Mouse (Mus musculus) stomach, embryonic 15.5 days (tissue): Measurements from ENCODE around the gene Serping1. TPM values are rescaled to one million over a fixed set of nuclear protein-coding genes. Genes with fewer than 3 reads are reported as not detected.

Experiments used
- ATAC-seq: fragments of 200-750 bp; cut with Nextera tagmentation; 2 replicates; pipeline ENCODE4 v1.8.0; 2017; ENCODE audit warnings: low read depth, moderate number of reproducible peaks, moderate TSS enrichment; ENCODE audit not compliant: insufficient read depth, low FRiP score
- H3K27ac ChIP-seq: fragments of 300-500 bp; sonication (generic); 2 replicates; pipeline ENCODE4 v1.5.1; 2015; ENCODE audit warnings: mild to moderate bottlenecking, inconsistent platforms
- H3K27me3 ChIP-seq: fragments of 300-500 bp; sonication (generic); replicated peaks from 2 replicates; pipeline ENCODE4 v1.6.1; 2015; ENCODE audit warnings: inconsistent platforms
- H3K36me3 ChIP-seq: fragments of 300-500 bp; sonication (generic); 2 replicates; pipeline ENCODE4 v1.6.1; 2015; ENCODE audit warnings: inconsistent platforms
- H3K4me1 ChIP-seq: fragments of 300-500 bp; sonication (generic); 2 replicates; pipeline ENCODE4 v1.6.1; 2015; ENCODE audit warnings: inconsistent platforms
- H3K4me2 ChIP-seq: fragments of 300-500 bp; sonication (generic); 2 replicates; pipeline ENCODE4 v1.6.1; 2015; ENCODE audit warnings: mild to moderate bottlenecking, inconsistent platforms
- H3K4me3 ChIP-seq: fragments of 300-500 bp; sonication (generic); replicated peaks from 2 replicates; pipeline ENCODE4 v1.5.1; 2015; ENCODE audit warnings: inconsistent platforms
- H3K9ac ChIP-seq: fragments of 300-500 bp; sonication (generic); 2 replicates; pipeline ENCODE4 v1.6.1; 2015; ENCODE audit warnings: inconsistent platforms
- H3K9me3 ChIP-seq: fragments of 300-500 bp; sonication (generic); 2 replicates; pipeline ENCODE4 v1.6.1; 2016; ENCODE audit warnings: inconsistent platforms
- WGBS: fragments of 180-500 bp; shearing (Covaris S2); methylation state at CpG from one replicate; pipeline ENCODE4 v1.1.7; 2015; 5-methylcytosine and 5-hydroxymethylcytosine counted together
- microRNA counts: library from miRNA; unstranded; fragments of <30 nt; microRNA quantifications from one replicate; lab custom pipeline; 2016
- microRNA-seq: library from miRNA; unstranded; fragments of <30 nt; microRNA quantifications from one replicate; pipeline ENCODE4, GENCODE M21; 2016
- polyA plus RNA-seq: library from polyadenylated mRNA; unstranded; fragments of >200 nt; fragmentation: Nextera tagmentation; extraction: Ambion mirVana; gene quantifications from 2 replicates; pipeline ENCODE4 v1.2.1, GENCODE M21; 2015

Gene Serping1
- polyA plus RNA-seq, 1 experiment from 2014 or later: 79.6 TPM

- 93% methylated on average over 10 of the region's 10 CpGs for WGBS
- no peak overlapping the region for H3K27ac ChIP-seq
These were observed 49.5 kb downstream of the Serping1 start for GRCm38 (mm10) chr2:84725770-84726169.

DNA sequence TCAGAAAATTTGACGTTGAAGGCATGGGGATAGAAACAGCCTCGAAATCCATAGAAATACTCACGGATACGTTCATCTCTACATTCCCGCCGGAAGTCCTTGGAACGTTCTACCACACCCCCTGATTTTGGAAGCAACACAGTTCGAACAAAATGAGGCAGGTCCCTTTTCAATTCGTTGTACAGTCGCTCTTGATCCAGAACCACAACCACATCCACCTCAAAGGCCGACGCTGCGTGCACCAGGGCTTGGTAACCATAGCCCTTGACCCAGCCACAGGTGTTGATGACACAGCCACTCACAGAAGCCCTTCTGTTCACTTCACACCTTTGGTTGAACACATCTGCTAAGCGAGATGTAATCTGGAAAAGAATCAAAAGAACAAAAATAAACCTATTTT lies 51.4 kb downstream of the Serping1 start:
- Histone ChIP-seq H3K36me3 (peaks cover 11% of the 10 kb centered on the region; the same call in 1 of the 2 replicates), H3K9ac (no peak overlapping the region), H3K27ac (no peak overlapping the region), H3K27me3 (no peaks in the 10 kb centered on the region), H3K4me3 (no peak overlapping the region), H3K4me1 (peaks cover 13% of the 10 kb centered on the region), H3K4me2 (no peak overlapping the region), H3K9me3 (no peaks in the 10 kb centered on the region)
- no peak for ATAC-seq
- WGBS: 95% methylated on average over 14 of the region's 14 CpGs

More at GRCm38 (mm10) chr2:84725770-84726169, 49.5 kb downstream of the Serping1 start:
- Histone ChIP-seq H3K36me3 (peaks cover 11% of the 10 kb centered on the region; the same call in 1 of the 2 replicates), H3K4me1 (peaks cover 13% of the 10 kb centered on the region), H3K27me3 (no peaks in the 10 kb centered on the region), H3K4me3 (no peak overlapping the region), H3K4me2 (0 out of 2 replicates have a peak overlapping the region, but pooled peaks have one; percentile 76), H3K9me3 (no peaks in the 10 kb centered on the region), H3K9ac (no peak overlapping the region)
- no peak for ATAC-seq

GRCm38 (mm10) chr2:84721182-84721581 lies 54.1 kb downstream of the Serping1 start:
- WGBS: 72% methylated on average over 3 of the region's 3 CpGs
- Histone ChIP-seq H3K36me3 (peaks cover 11% of the 10 kb centered on the region; the same call in 1 of the 2 replicates), H3K4me3 (no peak overlapping the region), H3K9me3 (no peaks in the 10 kb centered on the region), H3K27ac (no peak overlapping the region), H3K4me2 (no peak overlapping the region), H3K27me3 (no peaks in the 10 kb centered on the region), H3K9ac (no peak overlapping the region), H3K4me1 (peaks cover 8% of the 10 kb centered on the region; the same call in 1 of the 2 replicates)
- ATAC-seq: no peak

- no peaks in the 10 kb centered on the region for H3K9me3 ChIP-seq
- H3K9ac ChIP-seq: no peak overlapping the region
- H3K4me1 ChIP-seq: 0 out of 2 replicates have a peak, but pooled peaks cover 4% of the 10 kb centered on the region
- 94% methylated on average over 2 of the region's 2 CpGs for WGBS
- no peak overlapping the region for H3K4me3 ChIP-seq
- no peaks in the 10 kb centered on the region for H3K27me3 ChIP-seq
- H3K36me3 ChIP-seq: peaks cover 11% of the 10 kb centered on the region; the same call in 1 of the 2 replicates
- H3K27ac ChIP-seq: no peak overlapping the region
- no peak for ATAC-seq
- no peak overlapping the region for H3K4me2 ChIP-seq
These were observed 54.5 kb downstream of the Serping1 start for GRCm38 (mm10) chr2:84720718-84721117.

DNA sequence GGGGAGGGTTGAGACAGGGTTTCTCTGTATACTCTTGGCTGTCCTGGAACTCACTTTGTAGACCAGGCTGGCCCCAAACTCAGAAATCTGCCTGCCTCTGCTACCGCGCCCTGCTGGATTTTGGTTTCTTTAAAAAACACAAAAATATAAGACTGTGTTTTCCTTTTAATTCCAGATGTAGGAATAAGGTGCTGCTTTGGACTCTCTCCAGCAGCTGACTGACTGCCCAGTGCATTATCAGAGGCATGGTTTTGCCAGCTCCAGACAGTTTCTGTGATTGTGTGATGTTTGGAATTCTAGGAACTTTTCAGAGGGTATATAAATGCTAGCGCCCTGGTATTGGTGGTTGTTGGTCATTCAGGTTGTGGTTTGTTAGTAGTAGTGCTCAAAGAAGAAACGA lies 57.9 kb downstream of the Serping1 start:
- no peaks in the 10 kb centered on the region for H3K9me3 ChIP-seq
- no peaks in the 10 kb centered on the region for H3K27me3 ChIP-seq
- 92% methylated on average over 4 of the region's 4 CpGs for WGBS
- no peak overlapping the region for H3K9ac ChIP-seq
- no peak overlapping the region; the same call in 1 of the 2 replicates for H3K27ac ChIP-seq
- no peak overlapping the region for H3K4me3 ChIP-seq
- peaks cover 6% of the 10 kb centered on the region; the same call in 1 of the 2 replicates for H3K4me1 ChIP-seq
- H3K36me3 ChIP-seq: 0 out of 2 replicates have a peak, but pooled peaks cover 2% of the 10 kb centered on the region
- ATAC-seq: no peak
- no peak overlapping the region for H3K4me2 ChIP-seq

DNA sequence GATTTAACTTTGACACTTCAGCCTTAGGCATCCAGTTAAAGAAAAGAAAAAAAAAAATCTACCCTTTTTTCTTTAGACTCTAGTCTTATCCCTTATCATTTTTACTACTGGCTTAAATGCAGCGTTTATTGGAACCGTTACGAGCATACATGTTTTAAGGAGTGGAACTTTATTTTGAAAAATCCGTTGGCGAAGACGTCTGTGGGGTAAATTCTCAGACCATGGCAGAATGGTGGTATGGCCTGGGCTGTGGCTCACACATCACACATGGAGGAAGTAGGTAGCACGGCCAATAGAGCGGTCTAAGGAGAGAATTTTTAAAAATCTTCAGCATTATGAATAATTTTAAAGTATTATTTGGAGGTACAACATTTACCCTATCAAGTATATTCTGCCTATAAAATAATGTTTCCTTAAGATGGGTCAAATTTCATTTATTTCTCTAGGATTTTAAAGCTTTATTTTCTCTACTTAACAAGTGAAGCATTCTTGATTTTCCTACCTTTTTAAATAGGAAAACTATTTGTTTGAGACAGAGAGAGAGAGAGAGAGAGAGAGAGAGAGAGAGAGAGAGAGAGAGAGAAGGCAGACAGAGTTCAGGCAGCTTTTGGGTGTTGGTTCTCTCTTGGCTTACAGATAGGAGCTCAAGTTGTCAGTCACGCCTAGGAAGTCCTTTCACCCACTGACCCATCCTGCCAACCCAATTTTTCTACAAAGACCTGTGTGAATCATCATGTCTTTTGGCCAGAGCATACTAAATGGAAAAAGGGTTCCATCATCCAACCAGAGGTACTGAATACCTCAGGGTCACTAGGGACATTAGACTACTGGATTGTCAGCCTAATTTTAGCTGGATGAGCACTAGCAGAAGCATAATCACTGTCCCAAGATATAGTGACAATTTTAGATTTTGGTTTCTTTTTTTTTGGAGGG lies 58.6 kb downstream of the Serping1 start:
- no peak for ATAC-seq
- H3K36me3 ChIP-seq: 0 out of 2 replicates have a peak, but pooled peaks cover 1% of the 10 kb centered on the region
- H3K4me2 ChIP-seq: peak overlapping the region; percentile 64
- peak overlapping the region; percentile 96 for H3K4me3 ChIP-seq
- peaks cover 6% of the 10 kb centered on the region; the same call in 1 of the 2 replicates for H3K4me1 ChIP-seq
- peak overlapping the region; percentile 98 for H3K27ac ChIP-seq
- no peaks in the 10 kb centered on the region for H3K9me3 ChIP-seq
- H3K9ac ChIP-seq: peak overlapping the region; percentile 32; the same call in 1 of the 2 replicates
- 31% methylated on average over 9 of the region's 9 CpGs for WGBS
- H3K27me3 ChIP-seq: no peaks in the 10 kb centered on the region

DNA sequence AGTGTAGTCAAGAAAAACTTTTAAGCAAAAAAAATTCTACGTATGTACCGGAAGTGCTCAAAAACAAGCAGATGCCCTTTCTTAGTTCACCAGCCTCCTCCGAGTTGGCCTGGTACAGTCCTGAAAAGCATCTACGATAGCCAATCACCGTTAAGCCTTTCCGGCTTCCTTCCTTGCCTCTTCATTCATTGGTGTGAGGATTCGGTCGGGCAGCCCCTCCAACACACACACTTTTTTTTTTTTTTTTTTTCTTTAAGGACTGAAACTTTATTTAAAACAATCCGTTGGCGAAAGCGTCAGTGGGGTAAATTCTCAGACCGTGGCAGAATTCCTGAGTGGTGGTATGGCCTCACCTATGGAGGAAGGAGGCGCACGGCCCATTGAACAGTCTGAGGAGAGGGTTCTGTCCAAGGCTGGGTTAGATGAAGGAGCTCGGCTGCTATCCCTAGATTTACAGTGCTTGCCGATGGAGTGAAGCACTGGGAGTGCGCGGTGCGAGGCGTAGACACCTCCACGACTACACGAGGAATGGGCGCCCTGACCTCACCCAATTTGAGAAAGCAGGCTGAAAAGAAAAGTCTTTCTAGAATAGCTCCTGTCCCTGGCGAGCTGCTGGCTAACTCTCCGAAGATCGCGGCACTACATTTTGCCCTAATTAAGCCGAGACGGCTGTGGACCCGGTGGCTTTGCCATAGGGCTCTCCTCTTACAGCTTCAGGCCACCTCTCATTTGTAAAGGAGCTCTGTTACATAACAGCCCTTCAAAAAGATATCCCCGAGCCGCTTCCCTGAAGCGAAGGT lies 59.5 kb downstream of the Serping1 start:
- ATAC-seq: peak; percentile 93
- Histone ChIP-seq H3K4me2 (peak overlapping the region; percentile 64), H3K4me3 (peak overlapping the region; percentile 96), H3K27me3 (no peaks in the 10 kb centered on the region), H3K36me3 (peaks cover 2% of the 10 kb centered on the region; the same call in 1 of the 2 replicates), H3K27ac (peak overlapping the region; percentile 98), H3K4me1 (peaks cover 6% of the 10 kb centered on the region; the same call in 1 of the 2 replicates), H3K9me3 (no peaks in the 10 kb centered on the region), H3K9ac (peak overlapping the region; percentile 32; the same call in 1 of the 2 replicates)
- WGBS: under 1% methylated on average over 33 of the region's 33 CpGs

MicroRNAs within 50 kb of the gene (microRNA counts, 519-probe panel; counts per million panel counts)
- 4,541 counts per million, percentile 99 among the panel's probes with 10 or more counts for microRNA mmu-miR-130a (lab: Ali Mortazavi, UCI)

Small RNA genes within 50 kb of the gene (microRNA-seq; reads per million reads assigned to microRNA genes)
- gene Mir130a: 26,738 reads per million, percentile 98 among the genes with 10 or more reads in this experiment

Other genes with a start within 250 kb of the Serping1 start
- 60.0 and 71.9 TPM in 2 replicates for gene Ctnnd1, start 124.7 kb downstream of the Serping1 start, polyA plus RNA-seq
- gene Btbd18, start 116.4 kb downstream of the Serping1 start, polyA plus RNA-seq: 0.18 and 0.22 TPM in 2 replicates
- 221 and 237 TPM in 2 replicates for gene Selenoh, start 104.7 kb downstream of the Serping1 start, polyA plus RNA-seq
- not detected in 2 replicates for gene Gm28635, start 97.4 kb downstream of the Serping1 start, polyA plus RNA-seq
- gene Med19, start 97.0 kb downstream of the Serping1 start, polyA plus RNA-seq: 31.1 and 34.5 TPM in 2 replicates
- gene Tmx2, start 96.3 kb downstream of the Serping1 start, polyA plus RNA-seq: 119 and 133 TPM in 2 replicates
- 27.8 and 28.5 TPM in 2 replicates for gene Zdhhc5, start 60.3 kb downstream of the Serping1 start, polyA plus RNA-seq
- 23.7 and 26.9 TPM in 2 replicates for gene Clp1, start 48.1 kb downstream of the Serping1 start, polyA plus RNA-seq
- 7.5 and 11.0 TPM in 2 replicates for gene Ypel4, start 41.4 kb downstream of the Serping1 start, polyA plus RNA-seq
- gene Gm19426, start 31.8 kb downstream of the Serping1 start, polyA plus RNA-seq: 6.7 and 7.2 TPM in 2 replicates
- gene Ube2l6, start 23.4 kb upstream of the Serping1 start, polyA plus RNA-seq: 52.7 and 79.0 TPM in 2 replicates
- 0.08 and 0.19 TPM in 2 replicates for gene Smtnl1, start 47.2 kb upstream of the Serping1 start, polyA plus RNA-seq
- 47.2 and 50.4 TPM in 2 replicates for gene Timm10, start 51.6 kb upstream of the Serping1 start, polyA plus RNA-seq
- 19.5 and 26.3 TPM in 2 replicates for gene Slc43a1, start 63.4 kb upstream of the Serping1 start, polyA plus RNA-seq
- 0.85 and 0.91 TPM in 2 replicates for gene Rtn4rl2, start 111.3 kb upstream of the Serping1 start, polyA plus RNA-seq
- 44.8 and 47.4 TPM in 2 replicates for gene Slc43a3, start 161.1 kb upstream of the Serping1 start, polyA plus RNA-seq
- 1.8 and 4.0 TPM in 2 replicates for gene Prg2, start 205.0 kb upstream of the Serping1 start, polyA plus RNA-seq
- gene Prg3, start 212.8 kb upstream of the Serping1 start, polyA plus RNA-seq: 0.51 TPM in 1 of 2 replicates, not detected in the other